Mouse (Mus musculus): ENCODE results near the gene Cited2.

The Cited2 gene

GRCm38 (mm10) chr10:17722653-17723410 is at the start of gene Cited2:
Cited2 (plus strand) TSS chr10:17723218.
- DNase-seq (ENCODE audit: inconsistent age in 2 of 2, low spot score in 1 of 2) = peak; percentile 97 to 100

- no peak for DNase-seq (ENCODE audit: inconsistent age in 2 of 2, low spot score in 1 of 2)
Measured at GRCm38 (mm10) chr10:17674454-17674853, 48.6 kb upstream of the Cited2 start.

GRCm38 (mm10) chr10:17674869-17675268 is 48.1 kb upstream of the Cited2 start:
- no peak for DNase-seq (ENCODE audit: inconsistent age in 2 of 2, low spot score in 1 of 2)

GRCm38 (mm10) chr10:17676464-17676863 is 46.6 kb upstream of the Cited2 start:
- no peak for DNase-seq (ENCODE audit: inconsistent age in 2 of 2, low spot score in 1 of 2)

- no peak for DNase-seq (ENCODE audit: inconsistent age in 2 of 2, low spot score in 1 of 2)
Measured at GRCm38 (mm10) chr10:17677308-17677707, 45.7 kb upstream of the Cited2 start.

- DNase-seq (ENCODE audit: inconsistent age in 2 of 2, low spot score in 1 of 2) = no peak
Measured at GRCm38 (mm10) chr10:17680432-17681382, 42.3 kb upstream of the Cited2 start.

GRCm38 (mm10) chr10:17681386-17681785 is 41.6 kb upstream of the Cited2 start:
- no peak for DNase-seq (ENCODE audit: inconsistent age in 2 of 2, low spot score in 1 of 2)

- DNase-seq (ENCODE audit: inconsistent age in 2 of 2, low spot score in 1 of 2) = no peak
Measured at GRCm38 (mm10) chr10:17683852-17684428, 39.1 kb upstream of the Cited2 start.

- DNase-seq (ENCODE audit: inconsistent age in 2 of 2, low spot score in 1 of 2) = no peak
Measured at GRCm38 (mm10) chr10:17689806-17690205, 33.2 kb upstream of the Cited2 start.

- DNase-seq (ENCODE audit: inconsistent age in 2 of 2, low spot score in 1 of 2) = no peak
Measured at GRCm38 (mm10) chr10:17691709-17692108, 31.3 kb upstream of the Cited2 start.

- peak in 1 of 2 experiments; percentile 22 for DNase-seq (ENCODE audit: inconsistent age in 2 of 2, low spot score in 1 of 2)
Measured at GRCm38 (mm10) chr10:17695801-17696200, 27.2 kb upstream of the Cited2 start.

GRCm38 (mm10) chr10:17697376-17698265 is 25.4 kb upstream of the Cited2 start:
- DNase-seq (ENCODE audit: inconsistent age in 2 of 2, low spot score in 1 of 2) = peak in 1 of 2 experiments; percentile 60

GRCm38 (mm10) chr10:17705466-17705973 is 17.5 kb upstream of the Cited2 start:
- no peak for DNase-seq (ENCODE audit: inconsistent age in 2 of 2, low spot score in 1 of 2)

- no peak for DNase-seq (ENCODE audit: inconsistent age in 2 of 2, low spot score in 1 of 2)
Measured at GRCm38 (mm10) chr10:17710753-17711152, 12.3 kb upstream of the Cited2 start.

GRCm38 (mm10) chr10:17719009-17719570 is 3.9 kb upstream of the Cited2 start:
- peak in 1 of 2 experiments; percentile 78 for DNase-seq (ENCODE audit: inconsistent age in 2 of 2, low spot score in 1 of 2)

- no peak for DNase-seq (ENCODE audit: inconsistent age in 2 of 2, low spot score in 1 of 2)
Measured at GRCm38 (mm10) chr10:17719646-17720045, 3.4 kb upstream of the Cited2 start.

- DNase-seq (ENCODE audit: inconsistent age in 2 of 2, low spot score in 1 of 2) = peak in 1 of 2 experiments; percentile 53
Measured at GRCm38 (mm10) chr10:17720891-17721601, 2.0 kb upstream of the Cited2 start.

GRCm38 (mm10) chr10:17721602-17722121 is 1.4 kb upstream of the Cited2 start:
- no peak for DNase-seq (ENCODE audit: inconsistent age in 2 of 2, low spot score in 1 of 2)

GRCm38 (mm10) chr10:17722158-17722557 is 860 bp upstream of the Cited2 start:
- DNase-seq (ENCODE audit: inconsistent age in 2 of 2, low spot score in 1 of 2) = peak; percentile 94 to 98

Measured in adrenal gland, adult (tissue).